Mouse (Mus musculus) embryo, embryonic 11 days (tissue): ENCODE measurements around the gene Yipf1.
"Not testable (repeated sequence)": the region's sequence is repeated elsewhere in the genome, so short reads cannot be mapped to it uniquely, and the experiment has no call there.

Experiments
- DNase-seq: peaks from one replicate; pipeline ENCODE4 v3.0.0-alpha.2; 2015

Yipf1 gene

DNA sequence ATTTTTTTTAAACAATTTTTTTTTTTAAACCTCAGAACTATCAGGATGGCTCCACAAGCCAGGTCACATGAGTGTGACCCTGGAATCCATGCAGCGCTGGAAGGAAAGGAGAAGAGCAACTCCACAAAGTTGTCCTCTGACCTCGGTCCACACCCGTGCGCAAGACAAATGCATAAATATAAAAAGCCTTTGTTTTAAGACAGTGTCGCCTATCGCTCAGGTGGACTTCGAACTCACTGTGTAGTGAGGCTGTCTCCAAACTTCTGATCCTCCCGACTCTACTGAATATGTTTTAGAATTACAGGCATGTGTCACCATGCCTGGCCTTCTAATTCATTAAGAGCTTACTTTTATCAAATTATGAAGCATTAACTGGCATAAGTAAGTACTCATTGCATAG is 14.4 kb downstream of the Yipf1 start:
- DNase-seq: no peak

GRCm38 (mm10) chr4:107333514-107333913 is 19.4 kb downstream of the Yipf1 start:
- DNase-seq: no peak

GRCm38 (mm10) chr4:107336356-107336755 is 22.2 kb downstream of the Yipf1 start:
- no peak for DNase-seq

GRCm38 (mm10) chr4:107337455-107337854 is 23.3 kb downstream of the Yipf1 start:
- no peak for DNase-seq

GRCm38 (mm10) chr4:107341354-107341753 is 27.2 kb downstream of the Yipf1 start:
- DNase-seq: peak; percentile 48

- DNase-seq: no peak
Measured at GRCm38 (mm10) chr4:107344612-107345011, 30.4 kb downstream of the Yipf1 start.

DNA sequence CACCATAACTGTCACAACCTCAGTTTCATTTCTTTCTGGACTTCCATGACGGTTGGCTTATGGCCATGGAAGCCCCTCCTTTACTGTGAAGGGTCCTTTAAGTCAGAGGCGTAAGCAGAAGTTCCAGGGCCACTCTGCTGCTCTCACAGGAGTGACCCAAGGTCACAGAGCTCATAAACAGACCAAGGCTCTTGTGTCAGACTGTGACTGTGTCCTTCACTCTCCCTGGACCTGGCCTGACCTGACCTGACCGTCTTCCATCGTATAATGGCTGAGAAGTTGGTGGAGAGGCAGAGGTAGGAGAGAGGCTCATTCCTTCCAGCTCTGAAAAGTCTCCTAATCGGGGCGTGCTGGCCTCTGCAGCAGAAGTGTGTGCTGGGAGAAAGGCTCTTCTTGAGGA is 33.1 kb downstream of the Yipf1 start:
- DNase-seq: no peak

DNA sequence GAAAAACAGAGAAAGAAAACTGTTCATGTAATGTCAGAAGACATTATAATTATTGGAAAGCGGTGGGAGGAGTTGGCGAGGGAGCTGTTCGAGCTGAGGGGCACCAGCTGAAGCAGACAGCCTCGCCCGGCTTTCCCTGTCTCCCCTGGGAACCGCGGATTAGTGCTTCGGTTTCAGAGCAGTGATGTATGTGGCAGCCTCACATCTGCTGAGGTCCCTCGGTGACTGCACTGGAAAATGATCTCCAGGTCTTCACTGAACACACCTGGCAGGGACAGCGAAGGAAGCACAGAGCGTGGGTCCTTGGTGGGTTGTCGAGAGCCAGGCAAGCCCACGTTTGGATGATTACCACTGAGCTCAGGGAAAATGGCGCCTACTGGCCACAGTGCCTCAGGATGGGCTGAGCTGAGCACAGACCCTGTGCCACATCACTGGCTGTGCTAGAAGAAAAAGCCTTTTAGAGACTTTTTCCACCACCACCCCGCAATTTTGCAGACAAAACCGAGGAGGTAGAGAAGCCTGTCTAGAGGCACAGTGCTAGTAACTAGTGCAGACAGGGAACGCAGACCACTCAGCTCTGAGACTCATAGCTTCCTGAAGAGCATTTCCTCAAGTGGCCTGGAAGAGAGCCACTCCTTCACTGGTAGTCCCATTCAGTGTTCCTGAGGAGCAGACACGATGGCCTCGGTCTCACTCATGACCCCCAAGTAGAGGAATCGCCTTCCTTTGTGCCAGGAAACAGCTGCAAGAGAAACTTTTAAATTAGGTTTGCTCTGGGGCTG is 34.6 kb downstream of the Yipf1 start:
- peak; percentile 14 for DNase-seq

DNA sequence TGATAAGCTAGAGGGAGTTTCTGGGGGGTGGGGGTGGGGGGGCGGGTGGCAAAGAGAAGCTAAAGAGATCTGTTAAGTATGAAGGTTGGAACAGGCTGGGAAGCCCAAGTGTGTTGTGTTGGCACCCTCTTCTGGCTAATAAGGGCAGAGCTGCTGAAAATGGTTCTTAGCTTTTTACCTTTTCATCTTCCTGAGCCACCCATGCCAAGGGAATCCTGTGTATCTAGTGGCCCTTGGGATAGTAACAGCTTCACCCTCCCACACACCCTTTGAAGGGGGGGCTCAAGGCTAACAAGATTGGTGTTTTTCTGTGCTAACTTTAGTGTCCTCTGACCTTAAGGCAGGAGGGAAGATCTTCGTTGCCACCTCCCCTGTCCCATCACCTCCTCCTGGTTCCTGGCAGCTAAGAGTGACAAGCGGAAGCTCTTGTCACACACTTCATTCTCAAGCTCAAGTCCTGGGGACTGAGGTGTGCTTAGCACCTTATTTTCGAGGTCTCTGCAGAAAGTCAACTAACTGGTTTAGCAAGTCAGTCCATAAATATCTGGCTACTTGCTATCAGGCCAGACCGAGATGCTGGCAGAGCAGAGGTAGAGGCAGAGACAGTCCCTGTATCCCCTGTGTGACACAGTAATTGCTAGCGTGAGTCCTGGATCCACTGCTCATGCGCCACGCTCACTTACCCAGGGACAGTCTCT is 35.3 kb downstream of the Yipf1 start:
- peak; percentile 71 for DNase-seq

DNA sequence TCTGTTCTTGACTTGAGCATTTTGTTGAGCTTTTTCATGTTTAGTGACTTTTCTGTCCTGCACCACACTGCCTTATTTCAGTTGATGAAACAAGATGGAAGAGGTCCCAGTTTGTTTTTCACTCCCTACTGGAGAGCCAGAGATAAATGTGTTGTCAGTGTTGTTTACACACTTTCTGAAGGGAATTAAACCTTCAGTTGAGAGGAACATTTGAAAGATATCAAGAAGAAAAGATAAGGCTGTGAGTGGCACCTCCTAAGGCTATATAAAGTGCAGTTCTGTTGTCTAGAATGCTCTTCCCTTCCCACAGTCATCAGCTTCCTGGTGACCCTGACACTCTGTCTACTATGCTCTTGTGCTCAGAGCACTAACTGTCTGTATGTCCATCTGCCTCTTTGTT is 37.2 kb downstream of the Yipf1 start:
- no peak for DNase-seq

DNA sequence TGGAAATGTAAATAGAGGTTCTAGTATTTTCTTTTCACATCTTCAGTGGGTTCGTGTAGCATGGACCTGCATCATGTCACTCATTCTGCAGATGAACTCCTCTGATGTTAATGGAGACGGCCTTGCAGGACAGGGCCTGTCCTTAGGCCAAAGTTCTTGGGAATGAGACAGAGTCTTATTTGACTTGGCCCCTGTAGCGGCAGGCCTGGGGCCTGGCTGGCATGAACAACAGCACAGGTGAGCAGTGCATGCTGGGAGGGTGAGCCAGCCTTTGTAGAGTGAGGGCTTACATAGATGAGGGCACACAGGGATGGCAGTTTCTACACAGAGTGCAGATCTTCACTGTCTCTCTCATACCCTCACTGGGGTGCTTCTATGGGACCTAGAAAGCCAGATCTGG is 39.4 kb downstream of the Yipf1 start:
- no peak for DNase-seq

- no peak for DNase-seq
Measured at GRCm38 (mm10) chr4:107354126-107354525, 40.0 kb downstream of the Yipf1 start.

- peak; percentile 78 for DNase-seq
Measured at GRCm38 (mm10) chr4:107354543-107354942, 40.4 kb downstream of the Yipf1 start.

- DNase-seq: not testable (repeated sequence)
Measured at GRCm38 (mm10) chr4:107357172-107357571, 43.0 kb downstream of the Yipf1 start.

DNA sequence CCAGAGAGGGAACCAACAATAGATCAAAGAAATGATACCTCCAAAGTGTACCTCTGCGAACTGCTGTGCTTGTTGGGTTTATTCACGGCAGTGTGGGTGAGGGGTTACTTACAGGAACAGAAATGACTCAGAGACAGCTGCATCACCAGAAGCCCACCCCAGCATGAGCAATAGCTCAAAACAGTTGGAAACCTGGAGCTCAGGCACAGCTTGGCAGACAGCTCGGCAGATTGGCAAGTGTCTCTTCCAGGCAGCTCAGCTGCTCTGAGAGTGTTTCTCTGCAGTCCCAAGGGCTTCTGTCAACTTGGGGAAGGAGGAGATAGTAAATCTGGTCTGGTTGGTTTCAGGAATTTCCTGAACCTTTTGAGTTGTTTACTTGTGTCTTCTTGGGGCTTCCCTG is 44.3 kb downstream of the Yipf1 start:
- no peak for DNase-seq

DNA sequence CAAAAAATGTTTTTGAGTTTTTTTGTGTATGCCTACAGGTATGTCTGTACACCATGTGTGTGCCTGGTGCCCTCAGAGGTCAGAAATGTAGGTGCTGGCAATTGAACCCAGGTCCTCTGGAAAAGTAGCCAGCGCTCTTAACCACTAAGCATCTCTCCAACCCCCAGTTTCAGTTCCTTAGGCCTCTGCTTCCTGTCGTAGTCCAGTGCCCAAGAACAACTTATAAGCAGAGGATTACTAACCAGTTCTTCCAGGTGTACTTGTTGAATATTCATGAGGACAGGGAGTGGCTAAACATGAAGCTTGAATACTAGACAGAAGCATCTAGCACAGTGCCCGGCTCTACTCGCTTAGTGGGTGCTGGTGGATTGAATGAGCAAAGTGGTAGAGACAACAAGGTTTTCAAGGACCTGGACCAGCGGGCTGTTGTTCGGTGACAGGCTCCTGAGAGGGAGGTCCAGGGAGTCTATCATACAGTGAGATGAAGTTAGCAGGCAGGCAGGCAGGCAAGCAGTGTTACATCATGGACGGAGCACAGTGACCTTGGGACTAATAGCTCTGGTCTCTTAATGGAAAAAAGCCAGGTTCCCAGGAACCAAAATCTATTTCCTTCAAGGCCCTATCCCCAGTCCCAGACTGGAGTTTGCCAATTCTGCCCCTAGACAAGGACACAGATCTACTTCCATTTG is 46.4 kb downstream of the Yipf1 start:
- no peak for DNase-seq

GRCm38 (mm10) chr4:107362755-107363154 is 48.6 kb downstream of the Yipf1 start:
- DNase-seq: no peak

DNA sequence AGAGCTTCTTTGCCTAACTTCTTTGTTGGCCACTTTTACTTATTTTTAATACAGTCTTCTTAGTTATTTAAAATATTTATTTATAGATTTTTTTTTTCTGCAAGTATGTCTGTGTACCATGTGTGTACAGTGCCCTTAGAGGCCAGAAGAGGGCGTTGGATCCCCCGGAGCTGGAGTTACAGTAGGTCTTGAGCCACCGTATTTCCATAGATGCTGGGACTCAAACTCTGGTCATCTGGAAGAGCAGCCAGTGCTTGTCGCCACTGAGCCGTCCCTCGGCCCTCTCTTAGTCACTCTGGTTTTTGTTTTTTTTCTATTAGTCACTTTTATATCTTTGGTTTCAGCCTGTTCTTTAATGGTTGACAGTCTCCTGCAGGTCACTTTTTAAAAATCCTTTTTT is 49.4 kb downstream of the Yipf1 start:
- DNase-seq: no peak

DNA sequence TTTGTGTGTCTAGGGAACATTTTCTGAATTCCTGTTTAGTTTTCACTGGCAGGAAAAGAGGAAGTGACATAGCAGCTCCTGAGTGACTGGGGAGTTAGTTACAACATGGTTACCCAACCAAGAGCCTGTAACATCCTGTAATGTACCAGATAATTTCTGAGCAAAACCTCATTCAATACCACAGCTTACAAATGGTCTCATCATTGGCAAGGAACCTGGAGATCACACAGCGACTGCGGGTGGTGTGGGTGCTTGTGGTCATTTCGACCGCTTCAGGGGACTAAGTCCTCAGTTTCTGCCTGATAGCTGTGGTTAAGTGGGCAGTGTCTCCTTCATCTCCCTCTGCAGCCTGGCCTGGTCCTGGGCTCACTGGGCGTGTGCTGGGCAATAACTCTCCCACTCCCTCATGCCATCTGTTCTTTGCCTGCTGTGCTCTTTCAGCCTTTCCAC is 50.1 kb downstream of the Yipf1 start:
- no peak for DNase-seq

GRCm38 (mm10) chr4:107366408-107366807 is 52.2 kb downstream of the Yipf1 start:
- DNase-seq: not testable (repeated sequence)

DNA sequence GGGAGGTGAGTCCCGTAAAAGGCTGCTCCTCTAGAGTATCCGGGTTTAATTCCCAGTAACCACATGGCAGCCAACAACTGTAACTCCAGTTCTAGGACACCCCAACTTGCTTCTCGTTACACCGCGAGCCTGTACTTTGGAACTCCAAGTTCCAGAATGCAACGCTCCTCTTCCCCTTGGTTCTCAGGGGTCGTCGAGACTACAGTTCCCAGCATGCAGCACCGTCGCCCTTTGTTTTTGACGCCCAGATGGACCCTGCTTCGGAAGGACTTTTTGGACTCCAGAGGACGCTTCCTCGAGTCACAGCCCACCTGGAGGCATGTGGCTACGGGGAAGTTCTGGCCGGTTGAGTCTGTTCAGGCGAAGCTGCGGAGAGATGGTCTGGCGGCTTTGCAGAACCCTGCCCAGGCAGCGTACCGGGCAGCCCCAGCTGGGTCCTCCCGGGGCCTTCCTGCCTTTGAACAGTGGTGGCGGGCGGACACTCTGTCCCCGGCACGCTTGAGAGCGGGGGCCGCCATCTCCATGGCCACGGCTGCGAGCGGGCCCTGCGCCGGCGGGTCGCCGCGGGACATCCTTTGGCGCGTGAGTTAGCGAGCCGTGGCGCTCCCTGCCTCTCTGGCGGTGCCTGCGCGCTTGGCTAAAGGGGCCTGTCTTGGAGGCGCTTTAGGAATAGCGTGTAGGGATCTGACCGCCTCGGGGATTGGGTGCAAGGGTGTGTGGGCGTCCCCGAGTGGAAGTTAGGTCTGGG is 53.6 kb downstream of the Yipf1 start, which contains the start of gene Ndc1:
TSS of gene Ndc1 (plus strand) at position 218 of the 748 bp plus-strand sequence.
- DNase-seq: peak; percentile 94

DNA sequence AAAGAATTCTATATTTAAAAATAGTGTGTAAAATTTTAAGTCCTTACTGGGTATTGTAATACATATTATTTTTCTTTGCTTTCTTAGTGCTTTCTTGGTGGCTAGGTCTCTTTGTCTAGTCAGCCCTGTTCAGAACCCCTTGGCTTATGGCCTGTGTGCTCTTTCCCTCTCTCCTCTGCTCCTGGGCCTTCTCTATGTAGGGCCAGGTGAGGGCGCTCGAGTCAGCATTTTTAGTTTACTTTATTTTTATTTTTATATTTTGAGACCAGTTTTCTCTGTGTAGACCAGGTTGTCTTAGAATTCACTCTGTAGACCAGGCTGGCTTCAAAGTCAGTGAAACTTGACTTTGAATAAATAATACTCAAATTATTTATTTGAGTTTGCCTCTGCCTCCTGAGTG is 58.1 kb downstream of the Yipf1 start:
- DNase-seq: no peak

DNA sequence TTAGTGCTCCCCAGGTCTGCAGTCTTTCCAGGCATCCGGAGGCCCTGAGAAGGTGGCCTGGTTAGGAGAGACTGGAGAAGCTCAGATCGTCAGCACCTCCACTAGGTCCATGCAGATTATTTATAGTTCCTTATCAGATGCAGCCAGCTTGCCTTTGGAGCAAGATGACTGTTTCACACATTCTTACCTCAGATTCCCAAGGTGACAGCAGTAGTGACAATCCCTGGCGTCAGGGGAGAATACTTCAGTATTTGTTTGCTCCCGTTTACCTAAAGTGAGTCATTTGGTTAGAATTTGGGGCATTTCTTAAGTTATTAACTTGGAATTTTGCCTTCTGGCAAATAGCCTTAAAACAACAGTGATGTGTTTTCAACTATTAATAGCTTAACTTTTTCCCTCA is 60.5 kb downstream of the Yipf1 start:
- no peak for DNase-seq
